Mouse (Mus musculus) CH12.LX (cell line): ENCODE measurements around the gene Lrrc4. TPM values are rescaled to one million over a fixed set of nuclear protein-coding genes. Genes with fewer than 3 reads are reported as not detected.

ENCODE experiments used
- DNase-seq: peaks from one replicate; pipeline ENCODE4 v3.0.0-alpha.2; 2013; ENCODE audit errors: extremely low read depth
- H3K27ac ChIP-seq: 2 replicates; pipeline ENCODE4 v1.5.1; 2012; ENCODE audit warnings: low read depth, mild to moderate bottlenecking, control low read depth, moderate library complexity; ENCODE audit not compliant: insufficient read depth
- H3K27me3 ChIP-seq: replicated peaks from 2 replicates; pipeline ENCODE3; 2012; ENCODE audit warnings: inconsistent platforms
- H3K36me3 ChIP-seq, 2 experiments: replicated peaks in 1 of 2; 2 replicates each; pipeline versions ENCODE3 to v1.6.1; 2012; ENCODE audit warnings: inconsistent platforms in 1 of 2, low read length in 1 of 2, mild to moderate bottlenecking in 1 of 2, mixed read lengths in 1 of 2, moderate library complexity in 1 of 2; ENCODE audit not compliant: control insufficient read depth in 1 of 2, insufficient read depth in 1 of 2
- H3K4me1 ChIP-seq, 2 experiments: 2 replicates each; pipeline ENCODE4 v1.6.1; 2012; ENCODE audit warnings: inconsistent platforms in 1 of 2, moderate library complexity in 1 of 2; ENCODE audit not compliant: insufficient read depth in 2 of 2, control insufficient read depth in 1 of 2
- H3K4me2 ChIP-seq: 2 replicates; pipeline ENCODE4 v1.6.1; 2012; ENCODE audit warnings: low read depth, mild to moderate bottlenecking, control low read depth; ENCODE audit not compliant: poor library complexity, insufficient read depth, severe bottlenecking
- H3K4me3 ChIP-seq, 3 experiments: fragments of 150-350 bp in 1 of 3; sonication (generic) in 1 of 3; replicated peaks in 1 of 3; 2 replicates each; pipeline versions ENCODE3 to v1.5.1; 2011 to 2012; ENCODE audit warnings: low read depth in 2 of 3, low read length in 2 of 3, mild to moderate bottlenecking in 2 of 3, moderate library complexity in 2 of 3, control low read depth in 1 of 3, improper control_type of control experiment in 1 of 3, inconsistent platforms in 1 of 3, mixed read lengths in 1 of 3; ENCODE audit not compliant: poor library complexity in 1 of 3
- H3K79me2 ChIP-seq: replicated peaks from 2 replicates; pipeline ENCODE4 v1.6.1; 2012; ENCODE audit warnings: mild to moderate bottlenecking, moderate library complexity; ENCODE audit not compliant: control insufficient read depth, poor library complexity, insufficient read depth, severe bottlenecking; ENCODE audit errors: extremely low read depth
- H3K9ac ChIP-seq: 2 replicates; pipeline ENCODE4 v1.6.1; 2012; ENCODE audit warnings: low read depth, mild to moderate bottlenecking, control low read depth, moderate library complexity; ENCODE audit not compliant: insufficient read depth
- H3K9me3 ChIP-seq: replicated peaks from 2 replicates; pipeline ENCODE3; 2012; ENCODE audit warnings: low read length, inconsistent platforms, mixed read lengths
- CHD1 ChIP-seq: IDR thresholded peaks from 2 replicates; pipeline ENCODE4 v1.6.1; 2012; ENCODE audit warnings: low read depth, low read length, improper control_type of control experiment, inconsistent platforms
- CTCF ChIP-seq, 2 experiments: IDR thresholded peaks in 1 of 2; conservative IDR thresholded peaks in 1 of 2; 2 replicates each; pipeline ENCODE4 v1.5.1; 2011 to 2012; ENCODE audit warnings: low read depth in 2 of 2, low read length in 2 of 2, improper control_type of control experiment in 1 of 2, inconsistent platforms in 1 of 2, mild to moderate bottlenecking in 1 of 2, moderate library complexity in 1 of 2
- E2F4 ChIP-seq: IDR thresholded peaks from 2 replicates; pipeline ENCODE4 v1.6.1; 2011; ENCODE audit warnings: low read depth, low read length, improper control_type of control experiment; ENCODE audit not compliant: insufficient replicate concordance
- ELF1 ChIP-seq: IDR thresholded peaks from 2 replicates; pipeline ENCODE4 v1.6.1; 2014; ENCODE audit warnings: low read depth, mild to moderate bottlenecking, inconsistent platforms, low read length, improper control_type of control experiment
- EP300 ChIP-seq: IDR thresholded peaks from 2 replicates; pipeline ENCODE4 v1.6.1; 2011; ENCODE audit warnings: low read length, improper control_type of control experiment
- MAFK ChIP-seq: IDR thresholded peaks from 2 replicates; pipeline ENCODE4 v1.6.1; 2011; ENCODE audit warnings: low read length, improper control_type of control experiment; ENCODE audit not compliant: insufficient replicate concordance
- MAX ChIP-seq: IDR thresholded peaks from 2 replicates; pipeline ENCODE4 v1.6.1; 2011; ENCODE audit warnings: low read length, improper control_type of control experiment
- MAZ ChIP-seq: IDR thresholded peaks from 2 replicates; pipeline ENCODE4 v1.6.1; 2012; ENCODE audit warnings: low read depth, mild to moderate bottlenecking, inconsistent platforms, low read length, improper control_type of control experiment, moderate library complexity
- MEF2A ChIP-seq: IDR thresholded peaks from 2 replicates; pipeline ENCODE4 v1.6.1; 2014; ENCODE audit warnings: low read depth, mild to moderate bottlenecking, inconsistent platforms, low read length, improper control_type of control experiment, borderline replicate concordance
- MXI1 ChIP-seq: IDR thresholded peaks from 2 replicates; pipeline ENCODE4 v1.6.1; 2011; ENCODE audit warnings: mild to moderate bottlenecking, low read depth, low read length, improper control_type of control experiment
- MYC ChIP-seq: IDR thresholded peaks from 2 replicates; pipeline ENCODE4 v1.6.1; 2011; ENCODE audit warnings: low read depth, mild to moderate bottlenecking, improper control_type of control experiment, low read length
- NELFE ChIP-seq: IDR thresholded peaks from 2 replicates; pipeline ENCODE4 v1.6.1; 2011; ENCODE audit warnings: low read depth, low read length, improper control_type of control experiment
- PAX5 ChIP-seq: IDR thresholded peaks from 2 replicates; pipeline ENCODE4 v1.6.1; 2012; ENCODE audit warnings: low read length, inconsistent platforms, mixed read lengths
- POLR2AphosphoS2 ChIP-seq: IDR thresholded peaks from 2 replicates; pipeline ENCODE4 v1.6.1; 2011; ENCODE audit warnings: low read depth, low read length, improper control_type of control experiment
- RCOR1 ChIP-seq: conservative IDR thresholded peaks from 2 replicates; pipeline ENCODE4 v1.6.1; 2012; ENCODE audit warnings: low read depth, mild to moderate bottlenecking, inconsistent platforms, low read length, improper control_type of control experiment
- SIN3A ChIP-seq: IDR thresholded peaks from 2 replicates; pipeline ENCODE4 v1.6.1; 2012; ENCODE audit warnings: low read length, improper control_type of control experiment, inconsistent platforms
- SMC3 ChIP-seq: IDR thresholded peaks from 2 replicates; pipeline ENCODE4 v1.6.1; 2011; ENCODE audit warnings: low read depth, low read length, improper control_type of control experiment
- TBP ChIP-seq: conservative IDR thresholded peaks from 2 replicates; pipeline ENCODE4 v1.6.1; 2011; ENCODE audit warnings: low read depth, low read length, improper control_type of control experiment
- USF1 ChIP-seq: IDR thresholded peaks from 2 replicates; pipeline ENCODE4 v1.6.1; 2014; ENCODE audit warnings: low read depth, mild to moderate bottlenecking, inconsistent platforms, low read length, improper control_type of control experiment
- USF2 ChIP-seq: conservative IDR thresholded peaks from 2 replicates; pipeline ENCODE4 v1.6.1; 2011; ENCODE audit warnings: low read depth, low read length, improper control_type of control experiment
- ZC3H11A ChIP-seq: IDR thresholded peaks from 2 replicates; pipeline ENCODE4 v1.6.1; 2012; ENCODE audit warnings: low read depth, mild to moderate bottlenecking, inconsistent platforms, low read length, improper control_type of control experiment
- dilution Hi-C: fragments of 300-500 bp; cut with MboI; formaldehyde crosslinking; loops from 2 replicates; pipeline ENCODE4 v1.14.3; 2020; ENCODE audit warnings: low sequenced_read_pairs; ENCODE audit not compliant: extremely low pct_unique_long_range_greater_than_20kb, extremely low pct_ligation_motif_present
- in situ Hi-C: fragments of 300-500 bp; cut with MboI; formaldehyde crosslinking; loops from 3 replicates; pipeline ENCODE4 v1.14.3; 2019; ENCODE audit warnings: low sequenced_read_pairs, low pct_ligation_motif_present, low pct_unique_long_range_greater_than_20kb, mixed read lengths
- polyA plus RNA-seq: library from polyadenylated mRNA; unstranded; fragments of >175 nt; gene quantifications from 2 replicates; pipeline ENCODE4 v1.2.1, GENCODE M21; 2012; ENCODE audit warnings: low read depth; ENCODE audit not compliant: insufficient read length
- total RNA-seq, 2 experiments: library from RNA; depleted of rRNA; stranded (reverse); fragments of 300-350 nt in 1 of 2; fragments of >200 nt in 1 of 2; gene quantifications; 2 replicates each; pipeline ENCODE4 v1.2.3; 2012 to 2014

The Lrrc4 gene
- total and polyA plus RNA-seq, 3 experiments = 0.09 to 0.55 TPM; not detected in 1

DNA sequence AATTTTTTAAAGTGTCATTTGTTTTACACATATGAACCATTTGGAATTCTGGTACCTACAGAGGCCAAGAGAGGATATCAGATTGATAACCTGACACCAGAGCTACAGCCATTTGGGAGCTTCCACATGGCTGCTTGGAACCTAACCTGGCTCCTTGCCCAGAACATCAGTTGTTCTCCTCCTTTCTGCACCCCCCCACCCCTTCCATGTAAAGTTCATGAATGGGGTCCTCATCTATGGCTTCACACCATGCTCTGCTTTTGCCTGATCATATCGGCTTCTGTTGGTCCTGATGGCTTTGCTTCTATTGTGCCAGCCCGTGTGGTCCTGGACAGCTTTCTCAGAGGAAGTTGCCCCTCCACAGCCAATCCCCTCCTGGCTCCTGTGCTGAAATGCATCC lies 200.6 kb downstream of the Lrrc4 start:
- H3K79me2 ChIP-seq = peaks cover 9% of the 10 kb centered on the region; the same call in 1 of the 2 replicates
- H3K36me3 ChIP-seq = peaks cover 27 to 78% of the 10 kb centered on the region in 2 experiments
- H3K4me2 ChIP-seq = no peak overlapping the region
- H3K9ac ChIP-seq = no peak overlapping the region
- in situ Hi-C loops = no loop called here
- H3K27ac ChIP-seq = no peak overlapping the region
- dilution Hi-C loops = no loop called here
- H3K27me3 ChIP-seq = no peaks in the 10 kb centered on the region
- no peak overlapping the region for H3K4me3 ChIP-seq
- TF ChIP-seq MXI1 = no peak
- TF ChIP-seq MEF2A = no peak
- no peak for TF ChIP-seq MYC
- no peak for TF ChIP-seq MAZ
- no peak for TF ChIP-seq USF2
- TF ChIP-seq PAX5 = no peak
- no peak for TF ChIP-seq USF1
- TF ChIP-seq ELF1 = no peak
- TF ChIP-seq CTCF (conservative IDR thresholded peaks at IDR 0.05 in 1 of 2, IDR thresholded peaks at IDR 0.05 in 1 of 2; ENCODE audit: low read depth in 2 of 2, low read length in 2 of 2) = no peak
- TF ChIP-seq ZC3H11A = no peak
- TF ChIP-seq RCOR1 = no peak
- no peak for TF ChIP-seq MAX
- TF ChIP-seq SMC3 = no peak
- TF ChIP-seq MAFK = no peak
- no peak for TF ChIP-seq EP300
- DNase-seq = no peak
- no peaks in the 10 kb centered on the region for H3K9me3 ChIP-seq
- H3K4me1 ChIP-seq = no peaks in the 10 kb centered on the region

- Histone ChIP-seq H3K27ac (no peak overlapping the region), H3K36me3 (peaks cover 28 to 75% of the 10 kb centered on the region in 2 experiments), H3K27me3 (no peaks in the 10 kb centered on the region), H3K79me2 (peaks cover 6% of the 10 kb centered on the region; the same call in 1 of the 2 replicates), H3K4me1 (peaks cover 0 to 3% of the 10 kb centered on the region in 2 experiments; a peak in 1 of 4 replicates), H3K4me3 (no peak overlapping the region), H3K4me2 (no peak overlapping the region), H3K9me3 (no peaks in the 10 kb centered on the region), H3K9ac (no peak overlapping the region)
- TF ChIP-seq MAFK (no peak), POLR2AphosphoS2 (no peak), SIN3A (no peak), EP300 (no peak), MXI1 (no peak), TBP (no peak), ELF1 (no peak), CHD1 (no peak), NELFE (no peak), E2F4 (no peak)
- in situ Hi-C loops (no loop called here), dilution Hi-C loops (no loop called here)
- no peak for DNase-seq
These were observed 201.7 kb downstream of the Lrrc4 start for GRCm38 (mm10) chr6:28629866-28630265.
